Mouse (Mus musculus) forebrain, embryonic 12.5 days (tissue): ENCODE data around the gene Ier5. TPM values are rescaled to one million over a fixed set of nuclear protein-coding genes. Genes with fewer than 3 reads are reported as not detected.

Source experiments
- ATAC-seq: fragments of 200-750 bp; cut with Nextera tagmentation; 2 replicates; pipeline ENCODE4 v1.8.0; 2017; ENCODE audit warnings: moderate TSS enrichment; ENCODE audit not compliant: low FRiP score
- H3K27ac ChIP-seq: fragments of 300-500 bp; sonication (generic); 2 replicates; pipeline ENCODE4 v1.5.1; 2016; ENCODE audit warnings: mild to moderate bottlenecking
- H3K27me3 ChIP-seq: fragments of 300-500 bp; sonication (generic); 2 replicates; pipeline ENCODE4 v1.6.1; 2016; ENCODE audit warnings: mild to moderate bottlenecking
- H3K36me3 ChIP-seq: fragments of 300-500 bp; sonication (generic); replicated peaks from 2 replicates; pipeline ENCODE4 v1.6.1; 2016; ENCODE audit warnings: mild to moderate bottlenecking
- H3K4me1 ChIP-seq: fragments of 300-500 bp; sonication (generic); 2 replicates; pipeline ENCODE4 v1.6.1; 2016
- H3K4me2 ChIP-seq: fragments of 300-500 bp; sonication (generic); 2 replicates; pipeline ENCODE4 v1.6.1; 2016; ENCODE audit warnings: mild to moderate bottlenecking, moderate library complexity
- H3K4me3 ChIP-seq: fragments of 300-500 bp; sonication (generic); replicated peaks from 2 replicates; pipeline ENCODE4 v1.5.1; 2016; ENCODE audit warnings: mild to moderate bottlenecking
- H3K9ac ChIP-seq: fragments of 300-500 bp; sonication (generic); 2 replicates; pipeline ENCODE4 v1.6.1; 2016; ENCODE audit warnings: mild to moderate bottlenecking
- H3K9me3 ChIP-seq: fragments of 300-500 bp; sonication (generic); 2 replicates; pipeline ENCODE4 v1.6.1; 2016
- WGBS: fragments of 180-500 bp; shearing (Covaris S2); methylation state at CpG from one replicate; pipeline ENCODE4 v1.1.7; 2016; 5-methylcytosine and 5-hydroxymethylcytosine counted together
- polyA plus RNA-seq: library from polyadenylated mRNA; unstranded; fragments of >200 nt; fragmentation: Nextera tagmentation; extraction: Ambion mirVana; gene quantifications from 2 replicates; pipeline ENCODE4 v1.2.1, GENCODE M21; 2016

Gene Ier5
- polyA plus RNA-seq, 1 experiment from 2014 or later = 19.2 TPM

DNA sequence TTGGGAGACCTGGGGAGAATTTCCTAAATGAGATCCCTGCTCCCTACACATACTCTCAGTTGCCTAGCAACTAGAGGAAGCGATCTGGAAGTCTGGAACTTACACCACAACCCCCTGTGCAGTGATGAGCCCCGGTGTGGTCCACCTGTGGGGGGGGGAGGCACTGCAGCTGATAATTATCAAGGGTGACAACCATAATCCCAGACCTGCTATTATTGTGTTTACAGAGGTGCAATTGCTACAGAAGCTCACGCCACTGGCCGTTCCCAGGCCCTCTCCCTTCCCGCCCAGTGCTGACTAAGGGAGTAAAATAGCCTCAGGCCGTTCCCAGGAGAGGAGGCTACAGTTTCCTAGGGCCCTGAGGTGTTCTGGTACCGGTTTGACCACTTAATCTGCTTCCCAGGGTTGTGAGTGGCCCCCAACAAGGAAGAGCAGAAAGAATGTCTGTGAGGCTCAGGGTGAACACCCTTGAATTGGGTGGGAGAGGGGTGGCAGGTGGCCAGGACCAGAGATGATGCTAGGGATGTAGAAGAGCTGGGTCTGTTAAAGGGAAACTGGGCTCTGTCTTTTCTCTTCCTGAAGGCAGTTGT, 28.1 kb downstream of the Ier5 start:
- Histone ChIP-seq H3K27ac (0 out of 2 replicates have a peak overlapping the region, but pooled peaks have one; percentile 31), H3K9me3 (no peaks in the 10 kb centered on the region), H3K36me3 (no peaks in the 10 kb centered on the region), H3K4me2 (no peak overlapping the region), H3K9ac (no peak overlapping the region), H3K27me3 (no peaks in the 10 kb centered on the region), H3K4me3 (no peak overlapping the region), H3K4me1 (peaks cover 36% of the 10 kb centered on the region)
- peak; percentile 25; the same call in 1 of the 2 replicates for ATAC-seq
- 16% methylated on average over 7 of the region's 7 CpGs for WGBS

DNA sequence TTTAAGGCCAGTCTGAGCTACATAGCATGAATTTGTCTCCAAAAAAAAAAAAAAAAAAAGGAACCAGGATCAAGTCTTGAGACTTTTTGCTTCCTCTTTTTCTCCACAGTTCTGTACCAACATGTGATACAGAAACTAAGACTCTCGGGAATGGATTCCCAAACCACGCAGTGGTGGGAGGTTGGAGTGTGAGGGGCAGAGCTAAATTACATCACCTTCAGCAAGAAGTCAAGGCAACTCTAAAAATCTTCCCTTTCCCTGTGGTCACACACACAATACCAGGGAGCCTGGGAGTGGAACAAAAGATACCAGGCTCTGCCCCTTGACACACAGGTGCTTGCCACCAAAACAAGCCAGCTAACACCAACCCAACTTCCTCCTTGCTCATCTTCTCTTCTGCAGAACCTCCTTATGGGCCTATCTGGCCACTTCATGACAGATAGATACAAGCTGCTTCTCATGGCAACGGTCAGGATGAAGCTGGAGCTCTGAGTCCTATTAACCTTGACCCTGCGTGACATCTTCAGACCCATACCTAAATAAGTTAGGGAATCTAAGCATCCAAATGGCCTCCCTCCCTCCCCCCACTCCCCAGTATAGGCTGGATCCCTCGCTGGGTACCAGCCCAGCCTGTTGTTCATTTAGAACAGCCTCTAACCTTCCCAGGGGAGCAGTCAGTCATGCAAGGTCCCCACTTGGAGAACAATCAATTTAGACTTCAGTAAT, 28.7 kb downstream of the Ier5 start:
- no peaks in the 10 kb centered on the region for H3K36me3 ChIP-seq
- H3K27me3 ChIP-seq = no peaks in the 10 kb centered on the region
- H3K27ac ChIP-seq = no peak overlapping the region
- no peak overlapping the region for H3K4me3 ChIP-seq
- WGBS = 62% methylated on average over 5 of the region's 5 CpGs
- H3K9ac ChIP-seq = no peak overlapping the region
- no peak overlapping the region for H3K4me2 ChIP-seq
- ATAC-seq = peak; percentile 15; the same call in 1 of the 2 replicates
- no peaks in the 10 kb centered on the region for H3K9me3 ChIP-seq
- peaks cover 36% of the 10 kb centered on the region for H3K4me1 ChIP-seq

DNA sequence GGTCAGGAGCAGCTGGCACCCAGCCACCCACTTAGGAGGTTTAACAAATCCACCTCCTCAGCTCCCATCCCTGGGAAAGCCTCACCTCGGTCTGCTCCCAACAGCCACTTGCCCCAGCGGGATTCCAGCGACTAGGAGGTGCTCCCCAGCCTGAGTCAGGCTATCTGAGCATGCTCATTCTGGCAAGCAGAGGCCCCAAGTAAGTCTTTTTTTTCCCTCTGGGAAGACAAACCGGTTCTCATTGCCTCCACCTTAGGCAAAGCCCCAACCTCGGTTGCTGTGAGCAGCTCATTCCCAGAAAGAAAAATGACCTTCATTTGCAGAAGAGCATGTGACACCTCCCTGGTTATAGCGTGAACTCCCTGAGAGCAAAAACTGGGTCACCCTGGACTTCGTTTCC, 29.7 kb downstream of the Ier5 start:
- Histone ChIP-seq H3K27ac (no peak overlapping the region), H3K4me1 (peaks cover 40% of the 10 kb centered on the region), H3K27me3 (no peaks in the 10 kb centered on the region), H3K9me3 (no peaks in the 10 kb centered on the region), H3K4me3 (no peak overlapping the region), H3K4me2 (no peak overlapping the region), H3K9ac (no peak overlapping the region), H3K36me3 (no peaks in the 10 kb centered on the region)
- WGBS = 60% methylated on average over 7 of the region's 7 CpGs
- no peak for ATAC-seq

DNA sequence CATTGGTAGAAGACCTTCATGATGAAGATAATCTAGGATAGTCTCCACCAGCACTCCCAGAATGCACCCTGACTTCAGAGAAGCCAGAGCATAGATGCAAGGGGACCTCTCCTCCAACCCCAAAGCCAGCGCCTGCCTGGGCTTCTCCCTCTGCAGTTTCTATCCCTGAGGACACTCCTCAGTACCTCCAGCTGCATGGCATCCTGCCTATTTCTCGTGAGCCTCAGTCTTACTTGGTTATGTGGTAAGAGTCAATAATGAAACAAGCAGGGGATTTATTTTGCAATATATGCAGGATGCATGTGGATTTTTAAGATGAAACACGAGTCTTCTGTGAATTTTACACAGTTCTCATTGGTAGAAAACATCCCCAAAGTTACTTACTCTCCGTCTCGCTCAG, 33.2 kb downstream of the Ier5 start:
- no peaks in the 10 kb centered on the region for H3K27me3 ChIP-seq
- 86% methylated on average over 5 of the region's 5 CpGs for WGBS

DNA sequence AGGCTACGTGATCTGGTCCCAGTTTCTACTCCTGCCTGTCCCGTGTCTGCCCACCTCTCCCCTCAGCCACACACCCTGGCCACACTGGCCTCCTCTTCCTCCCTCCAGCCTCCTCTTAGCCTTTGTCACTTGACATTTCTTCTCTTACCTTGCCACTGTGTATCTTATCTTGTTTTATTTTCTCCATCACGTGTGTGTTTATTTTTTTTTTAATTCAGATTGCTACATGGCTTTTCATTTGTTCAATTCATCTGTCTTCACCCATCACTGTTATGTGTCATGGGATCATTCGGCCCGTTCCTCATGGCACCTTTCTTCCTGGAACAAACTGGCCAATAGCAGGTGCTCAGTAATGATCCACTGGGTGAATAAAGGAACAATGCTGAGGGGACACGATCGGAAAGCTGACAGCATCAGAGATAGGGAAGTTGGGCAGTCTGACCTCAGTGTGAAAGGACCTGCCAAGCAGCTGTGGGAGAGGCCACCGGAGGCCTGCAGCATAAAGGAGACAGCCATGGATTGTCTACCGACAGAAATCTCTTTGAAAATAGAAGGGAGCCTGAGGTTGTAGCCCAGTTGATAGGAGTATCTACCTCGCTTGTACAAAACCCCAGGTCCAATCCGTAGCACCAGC, 34.3 kb downstream of the Ier5 start:
- H3K4me3 ChIP-seq = no peak overlapping the region
- WGBS = 74% methylated on average over 11 of the region's 11 CpGs
- H3K27me3 ChIP-seq = no peaks in the 10 kb centered on the region
- H3K4me2 ChIP-seq = no peak overlapping the region
- no peak for ATAC-seq
- H3K9me3 ChIP-seq = no peaks in the 10 kb centered on the region
- peaks cover 6% of the 10 kb centered on the region for H3K4me1 ChIP-seq
- H3K27ac ChIP-seq = no peak overlapping the region
- H3K9ac ChIP-seq = no peak overlapping the region
- H3K36me3 ChIP-seq = no peaks in the 10 kb centered on the region

More for the DNA sequence above, 33.2 kb downstream of the Ier5 start:
- no peak for ATAC-seq
- H3K9ac ChIP-seq = no peak overlapping the region
- H3K4me1 ChIP-seq = peaks cover 11% of the 10 kb centered on the region
- no peak overlapping the region for H3K4me2 ChIP-seq
- H3K4me3 ChIP-seq = no peak overlapping the region
- no peaks in the 10 kb centered on the region for H3K36me3 ChIP-seq
- no peak overlapping the region for H3K27ac ChIP-seq
- H3K9me3 ChIP-seq = no peaks in the 10 kb centered on the region

DNA sequence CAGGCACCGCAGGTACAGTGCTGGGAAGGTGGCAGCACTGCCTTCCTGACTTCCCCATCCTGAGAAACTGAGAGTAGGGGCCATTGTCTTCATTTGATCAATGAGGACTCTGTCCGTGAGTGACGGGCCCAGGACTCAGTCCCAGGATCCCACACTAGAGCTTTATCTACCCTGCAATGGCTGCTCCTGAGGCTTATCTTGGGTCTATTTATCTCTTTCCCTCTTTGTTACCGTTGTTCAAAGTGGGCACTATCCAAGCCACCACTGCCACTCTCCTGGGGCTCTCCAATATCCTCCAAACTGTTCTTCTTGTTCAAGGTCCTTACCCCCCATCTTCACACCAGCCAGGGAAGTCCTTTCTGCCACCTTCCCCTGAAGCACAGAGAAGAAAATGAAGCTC, 34.8 kb downstream of the Ier5 start:
- H3K27ac ChIP-seq = no peak overlapping the region
- H3K9ac ChIP-seq = no peak overlapping the region
- peaks cover 11% of the 10 kb centered on the region for H3K4me1 ChIP-seq
- no peaks in the 10 kb centered on the region for H3K27me3 ChIP-seq
- no peaks in the 10 kb centered on the region for H3K9me3 ChIP-seq
- ATAC-seq = no peak
- H3K4me3 ChIP-seq = no peak overlapping the region
- H3K36me3 ChIP-seq = no peaks in the 10 kb centered on the region
- 69% methylated on average over 4 of the region's 4 CpGs for WGBS
- H3K4me2 ChIP-seq = no peak overlapping the region

DNA sequence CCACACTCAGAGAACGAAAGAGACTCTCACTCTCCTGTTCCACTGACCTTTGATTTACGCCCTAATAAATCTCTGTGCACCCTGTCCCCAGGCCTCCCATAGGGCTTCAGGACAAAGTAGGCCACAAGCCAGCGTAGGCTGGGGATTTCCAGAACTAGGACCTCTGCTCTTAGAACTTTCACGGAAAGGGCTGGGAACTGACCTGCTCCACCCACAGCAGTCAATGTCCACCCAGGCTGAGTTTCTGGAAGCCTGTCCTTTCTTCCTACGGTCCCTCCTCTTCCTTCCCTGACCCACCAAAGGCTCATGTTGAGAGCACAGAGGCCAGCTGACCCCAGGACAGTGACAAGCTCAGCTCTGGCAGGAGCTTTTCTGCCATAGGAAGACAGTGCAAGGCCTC, 35.3 kb downstream of the Ier5 start:
- no peak overlapping the region for H3K27ac ChIP-seq
- no peak for ATAC-seq

DNA sequence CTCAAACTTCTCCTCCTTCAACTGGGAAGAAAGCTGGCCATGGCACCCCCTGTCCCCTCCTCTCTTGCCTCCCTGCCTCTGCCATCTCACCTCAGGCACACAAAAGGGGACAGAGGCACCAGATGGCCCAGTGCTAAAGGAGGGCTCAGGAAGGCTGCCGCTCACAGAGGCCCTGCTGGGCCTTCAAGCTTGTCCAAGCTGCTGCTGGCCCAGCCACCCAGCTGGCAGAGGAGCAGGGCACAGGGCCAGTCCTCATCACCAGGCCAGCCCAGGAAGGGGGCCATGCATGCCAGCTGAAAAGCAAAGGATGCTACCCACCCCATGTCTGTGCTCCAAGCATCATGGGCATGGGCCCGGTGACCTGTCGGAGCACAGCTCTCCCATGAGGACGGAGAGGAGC, 36.5 kb downstream of the Ier5 start:
- Histone ChIP-seq H3K27me3 (no peaks in the 10 kb centered on the region), H3K4me1 (peaks cover 19% of the 10 kb centered on the region), H3K4me3 (no peak overlapping the region), H3K9me3 (no peaks in the 10 kb centered on the region), H3K36me3 (no peaks in the 10 kb centered on the region), H3K27ac (0 out of 2 replicates have a peak overlapping the region, but pooled peaks have one; percentile 25), H3K9ac (no peak overlapping the region; the same call in 1 of the 2 replicates), H3K4me2 (no peak overlapping the region)
- ATAC-seq = peak; percentile 39; the same call in 1 of the 2 replicates
- WGBS = 89% methylated on average over 4 of the region's 4 CpGs

More for the DNA sequence above, 35.3 kb downstream of the Ier5 start:
- WGBS = 92% methylated on average over 5 of the region's 5 CpGs
- Histone ChIP-seq H3K4me3 (no peak overlapping the region), H3K4me2 (no peak overlapping the region), H3K4me1 (peaks cover 16% of the 10 kb centered on the region), H3K9me3 (no peaks in the 10 kb centered on the region), H3K27me3 (no peaks in the 10 kb centered on the region), H3K36me3 (no peaks in the 10 kb centered on the region), H3K9ac (no peak overlapping the region)

DNA sequence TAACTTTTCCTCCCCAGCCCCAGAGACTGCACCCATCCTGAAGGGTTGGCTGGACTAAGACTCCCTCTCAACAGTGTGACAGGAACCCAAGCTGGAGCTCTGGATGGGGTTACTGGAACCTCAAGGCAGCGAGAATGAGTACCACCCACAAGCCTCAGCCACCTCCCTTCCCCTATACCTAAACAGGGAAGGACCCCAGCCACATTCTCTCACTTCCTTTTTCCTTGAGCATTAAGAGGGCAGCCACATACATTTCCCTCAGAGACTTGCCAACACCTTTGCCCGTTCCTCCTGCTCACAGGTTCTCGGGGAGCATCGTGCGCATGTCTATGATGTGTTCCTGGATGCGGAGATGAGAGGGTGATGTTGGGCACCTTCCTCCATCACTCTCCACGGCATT, 37.4 kb downstream of the Ier5 start:
- WGBS = 91% methylated on average over 7 of the region's 7 CpGs
- H3K4me1 ChIP-seq = peaks cover 19% of the 10 kb centered on the region
- no peak for ATAC-seq
- no peaks in the 10 kb centered on the region for H3K9me3 ChIP-seq
- H3K27me3 ChIP-seq = 0 out of 2 replicates have a peak, but pooled peaks cover 3% of the 10 kb centered on the region
- no peaks in the 10 kb centered on the region for H3K36me3 ChIP-seq
- no peak overlapping the region for H3K4me3 ChIP-seq
- no peak overlapping the region for H3K4me2 ChIP-seq
- H3K9ac ChIP-seq = no peak overlapping the region
- no peak overlapping the region for H3K27ac ChIP-seq

DNA sequence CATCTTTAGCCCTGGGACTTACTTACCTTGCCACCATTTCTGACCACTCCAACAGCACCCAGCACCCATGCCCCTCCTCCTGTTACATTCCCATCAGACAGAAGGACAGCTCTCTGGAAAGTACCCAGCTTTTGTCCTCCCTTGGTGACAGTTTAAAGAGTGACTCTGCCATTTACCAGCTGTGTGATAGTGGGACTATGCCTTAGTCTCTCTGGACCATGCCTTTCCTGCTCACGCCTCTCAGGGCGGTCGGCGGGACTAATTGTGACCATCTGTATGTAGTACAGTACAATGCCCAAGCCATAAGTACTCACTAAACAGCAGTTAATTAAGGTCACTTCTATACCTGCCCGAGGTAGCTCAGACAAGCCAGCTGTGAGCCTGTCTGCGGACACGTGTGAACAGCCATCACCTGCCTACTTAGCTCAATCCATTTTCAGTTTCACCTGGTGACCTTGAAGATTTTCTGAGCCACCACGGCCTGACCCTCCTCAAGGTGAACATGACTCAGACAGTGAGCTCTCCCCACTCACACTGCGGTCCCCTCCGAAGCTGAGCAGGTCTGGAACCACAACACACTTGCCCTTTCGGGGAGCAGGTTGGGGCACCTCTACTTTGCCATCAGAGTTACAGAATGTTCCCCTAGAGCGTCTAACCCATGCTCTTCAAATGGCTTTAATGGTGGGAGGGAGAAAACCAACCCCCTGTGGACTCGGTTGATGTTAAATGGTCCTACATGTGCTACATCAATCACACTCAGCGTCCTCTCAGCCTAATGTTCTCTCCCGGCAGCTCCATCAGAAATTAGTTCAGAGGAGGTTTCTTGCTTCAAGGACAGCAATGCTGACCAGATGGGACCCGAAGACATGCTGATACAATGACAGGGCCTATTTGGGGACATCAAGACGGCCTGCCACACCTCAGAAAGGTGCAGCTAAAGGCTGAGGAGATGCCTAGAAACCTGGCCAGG, 38.3 kb downstream of the Ier5 start:
- no peak overlapping the region for H3K4me3 ChIP-seq
- H3K27me3 ChIP-seq = 0 out of 2 replicates have a peak, but pooled peaks cover 4% of the 10 kb centered on the region
- H3K4me2 ChIP-seq = no peak overlapping the region
- 81% methylated on average over 17 of the region's 17 CpGs for WGBS
- H3K36me3 ChIP-seq = no peaks in the 10 kb centered on the region
- no peaks in the 10 kb centered on the region for H3K9me3 ChIP-seq
- H3K4me1 ChIP-seq = peaks cover 19% of the 10 kb centered on the region
- H3K27ac ChIP-seq = no peak overlapping the region
- no peak overlapping the region for H3K9ac ChIP-seq
- peak; percentile 33; the same call in 1 of the 2 replicates for ATAC-seq

DNA sequence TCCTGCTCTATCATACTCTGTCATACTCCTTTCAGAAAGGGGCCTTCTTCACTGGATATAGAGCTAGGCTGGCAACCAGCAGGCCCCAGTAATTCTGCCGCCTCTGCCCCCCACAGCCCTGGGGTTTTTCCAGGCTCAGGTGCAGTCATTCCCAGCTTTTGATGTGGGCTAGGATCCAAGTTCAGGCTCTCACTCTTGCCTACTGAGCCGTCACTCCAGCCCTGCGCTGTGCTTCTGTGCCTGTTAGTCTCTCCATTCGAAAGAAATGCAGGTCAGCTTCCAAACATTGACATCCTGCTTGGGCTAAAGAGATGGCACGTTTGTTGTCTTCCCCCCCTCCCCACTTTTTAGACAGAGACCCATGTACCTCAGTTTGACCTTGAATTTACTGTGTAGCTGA, 39.2 kb downstream of the Ier5 start:
- no peak for ATAC-seq
- Histone ChIP-seq H3K36me3 (no peaks in the 10 kb centered on the region), H3K4me3 (no peak overlapping the region), H3K4me2 (no peak overlapping the region), H3K9me3 (no peaks in the 10 kb centered on the region), H3K9ac (no peak overlapping the region), H3K27ac (0 out of 2 replicates have a peak overlapping the region, but pooled peaks have one; percentile 42), H3K27me3 (0 out of 2 replicates have a peak, but pooled peaks cover 4% of the 10 kb centered on the region), H3K4me1 (peaks cover 17% of the 10 kb centered on the region)
- 76% methylated on average over 5 of the region's 5 CpGs for WGBS
